Mouse (Mus musculus): ENCODE measurements at regions not wholly inside any gene's neighbourhood (a gene's known extent, or its start where the extent isn't known, plus 50 kb on each side); places are given as distances from the start of the nearest gene placed in this dataset.
A peak's percentile ranks its signal among the peaks of the same experiment; 100 is the strongest.

GRCm38 (mm10) chr1:23200460-23200859 lies 98.4 kb upstream of the 4933415F23Rik start:
- Histone ChIP-seq H3K9me3 (ENCODE audit: control insufficient read depth, low read length) (no peaks in the 10 kb centered on the region), H3K36me3 (ENCODE audit: control insufficient read depth, insufficient read depth, low read length) (no peaks in the 10 kb centered on the region), H3K4me2 (ENCODE audit: low read depth, low read length) (no peak overlapping the region), H3K27me3 (replicated peaks; ENCODE audit: control insufficient read depth, insufficient read depth, low read length) (no peaks in the 10 kb centered on the region), H3K27ac (replicated peaks; ENCODE audit: low read depth, low read length) (no peak overlapping the region), H3K4me3 (ENCODE audit: low read depth, low read length) (no peak overlapping the region), H3K4me1 (ENCODE audit: control insufficient read depth, insufficient read depth, low read length) (no peaks in the 10 kb centered on the region; the same call in 1 of the 2 replicates), H3K9ac (ENCODE audit: low read depth, low read length) (no peak overlapping the region)
- ATAC-seq (ENCODE audit: low read depth) (no peak), DNase-seq (ENCODE audit: low spot score) (peak; percentile 5)
- WGBS = 60% methylated on average over 4 of the region's 4 CpGs

- Histone ChIP-seq H3K4me3 (ENCODE audit: low read depth, low read length) (no peak overlapping the region), H3K27me3 (replicated peaks; ENCODE audit: control insufficient read depth, insufficient read depth, low read length) (no peaks in the 10 kb centered on the region), H3K27ac (replicated peaks; ENCODE audit: low read depth, low read length) (no peak overlapping the region), H3K4me1 (ENCODE audit: control insufficient read depth, insufficient read depth, low read length) (no peaks in the 10 kb centered on the region), H3K9me3 (ENCODE audit: control insufficient read depth, low read length) (no peaks in the 10 kb centered on the region), H3K9ac (ENCODE audit: low read depth, low read length) (no peak overlapping the region), H3K4me2 (ENCODE audit: low read depth, low read length) (no peak overlapping the region), H3K36me3 (ENCODE audit: control insufficient read depth, insufficient read depth, low read length) (no peaks in the 10 kb centered on the region)
- ATAC-seq (ENCODE audit: low read depth) = no peak
- 73% methylated on average over 3 of the region's 3 CpGs for WGBS
- DNase-seq (ENCODE audit: low spot score) = no peak
Observed at GRCm38 (mm10) chr1:23190316-23191005, 88.4 kb upstream of the 4933415F23Rik start.

- no peak overlapping the region for H3K4me2 ChIP-seq (ENCODE audit: low read depth, low read length)
- no peaks in the 10 kb centered on the region for H3K27me3 ChIP-seq (replicated peaks; ENCODE audit: control insufficient read depth, insufficient read depth, low read length)
- H3K36me3 ChIP-seq (ENCODE audit: control insufficient read depth, insufficient read depth, low read length) = no peaks in the 10 kb centered on the region
- ATAC-seq (ENCODE audit: low read depth) (no peak), DNase-seq (ENCODE audit: low spot score) (no peak)
- 88% methylated on average over 4 of the region's 4 CpGs for WGBS
- no peak overlapping the region for H3K4me3 ChIP-seq (ENCODE audit: low read depth, low read length)
- no peaks in the 10 kb centered on the region for H3K9me3 ChIP-seq (ENCODE audit: control insufficient read depth, low read length)
- no peak overlapping the region for H3K27ac ChIP-seq (replicated peaks; ENCODE audit: low read depth, low read length)
- no peak overlapping the region for H3K9ac ChIP-seq (ENCODE audit: low read depth, low read length)
- no peaks in the 10 kb centered on the region for H3K4me1 ChIP-seq (ENCODE audit: control insufficient read depth, insufficient read depth, low read length)
Observed at GRCm38 (mm10) chr1:23189790-23190189, 87.7 kb upstream of the 4933415F23Rik start.

DNA sequence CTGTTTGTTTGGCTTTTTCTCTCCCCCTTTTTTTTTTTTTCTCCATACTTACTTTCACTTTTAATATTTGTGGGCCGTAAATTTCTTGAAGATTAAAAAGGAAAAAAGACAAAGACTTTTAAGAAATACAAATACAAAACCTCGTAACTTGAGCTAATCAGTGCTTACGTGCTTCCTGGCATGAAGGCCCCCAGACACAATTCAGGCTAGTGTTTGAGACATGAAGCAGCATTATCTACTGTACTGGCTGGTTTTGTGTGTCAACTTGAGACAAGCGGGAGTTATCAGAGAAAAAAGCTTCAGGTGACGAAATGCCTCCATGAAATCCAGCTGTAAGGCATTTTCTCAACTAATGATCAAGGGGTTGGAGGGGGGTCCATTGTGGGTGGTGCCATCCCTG lies 86.2 kb upstream of the 4933415F23Rik start:
- WGBS = 45% methylated on average over 5 of the region's 5 CpGs
- Histone ChIP-seq H3K9me3 (ENCODE audit: control insufficient read depth, low read length) (no peaks in the 10 kb centered on the region), H3K4me2 (ENCODE audit: low read depth, low read length) (no peak overlapping the region), H3K27ac (replicated peaks; ENCODE audit: low read depth, low read length) (peak overlapping the region; percentile 65; the same call in 1 of the 2 replicates), H3K4me1 (ENCODE audit: control insufficient read depth, insufficient read depth, low read length) (no peaks in the 10 kb centered on the region), H3K36me3 (ENCODE audit: control insufficient read depth, insufficient read depth, low read length) (no peaks in the 10 kb centered on the region), H3K27me3 (replicated peaks; ENCODE audit: control insufficient read depth, insufficient read depth, low read length) (no peaks in the 10 kb centered on the region), H3K4me3 (ENCODE audit: low read depth, low read length) (no peak overlapping the region), H3K9ac (ENCODE audit: low read depth, low read length) (no peak overlapping the region)
- ATAC-seq (ENCODE audit: low read depth) (no peak), DNase-seq (ENCODE audit: low spot score) (no peak)

- Histone ChIP-seq H3K9ac (ENCODE audit: low read depth, low read length) (no peak overlapping the region), H3K4me3 (ENCODE audit: low read depth, low read length) (no peak overlapping the region), H3K36me3 (ENCODE audit: control insufficient read depth, insufficient read depth, low read length) (no peaks in the 10 kb centered on the region), H3K4me1 (ENCODE audit: control insufficient read depth, insufficient read depth, low read length) (no peaks in the 10 kb centered on the region), H3K9me3 (ENCODE audit: control insufficient read depth, low read length) (no peaks in the 10 kb centered on the region), H3K4me2 (ENCODE audit: low read depth, low read length) (no peak overlapping the region), H3K27ac (replicated peaks; ENCODE audit: low read depth, low read length) (peak overlapping the region; percentile 65), H3K27me3 (replicated peaks; ENCODE audit: control insufficient read depth, insufficient read depth, low read length) (no peaks in the 10 kb centered on the region)
- 50% methylated on average over 6 of the region's 6 CpGs for WGBS
- ATAC-seq (ENCODE audit: low read depth) (peak; percentile 60; the same call in 1 of the 2 replicates), DNase-seq (ENCODE audit: low spot score) (peak; percentile 45)
Observed at GRCm38 (mm10) chr1:23187446-23188206, 85.6 kb upstream of the 4933415F23Rik start.

GRCm38 (mm10) chr1:23184728-23185127 lies 82.7 kb upstream of the 4933415F23Rik start:
- Histone ChIP-seq H3K4me1 (ENCODE audit: control insufficient read depth, insufficient read depth, low read length) (no peaks in the 10 kb centered on the region), H3K27me3 (replicated peaks; ENCODE audit: control insufficient read depth, insufficient read depth, low read length) (no peaks in the 10 kb centered on the region), H3K27ac (replicated peaks; ENCODE audit: low read depth, low read length) (no peak overlapping the region), H3K4me2 (ENCODE audit: low read depth, low read length) (no peak overlapping the region), H3K36me3 (ENCODE audit: control insufficient read depth, insufficient read depth, low read length) (no peaks in the 10 kb centered on the region), H3K9ac (ENCODE audit: low read depth, low read length) (no peak overlapping the region), H3K9me3 (ENCODE audit: control insufficient read depth, low read length) (no peaks in the 10 kb centered on the region), H3K4me3 (ENCODE audit: low read depth, low read length) (no peak overlapping the region)
- no peak for DNase-seq (ENCODE audit: low spot score)
- WGBS = 73% methylated on average over 9 of the region's 9 CpGs
- ATAC-seq (ENCODE audit: low read depth) = no peak

DNA sequence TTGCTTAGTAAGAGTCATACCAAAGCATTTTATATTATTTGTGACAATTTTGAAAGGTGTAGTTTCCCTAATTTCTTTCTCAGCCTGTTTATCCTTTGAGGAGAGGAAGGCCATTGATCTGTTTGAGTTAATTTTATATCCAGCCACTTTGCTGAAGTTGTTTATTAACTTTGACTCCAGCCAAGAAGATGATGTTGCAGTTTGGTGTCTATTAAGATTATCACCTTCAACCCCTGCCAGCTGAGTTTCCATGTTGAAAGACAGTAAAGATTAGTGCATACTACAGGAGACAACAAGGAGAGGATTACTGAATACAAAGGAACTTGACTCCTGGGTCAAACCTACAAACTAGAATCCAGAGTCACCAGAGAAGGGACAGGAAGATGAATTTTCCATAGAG lies 80.5 kb upstream of the 4933415F23Rik start:
- no peak for ATAC-seq (ENCODE audit: low read depth)

DNA sequence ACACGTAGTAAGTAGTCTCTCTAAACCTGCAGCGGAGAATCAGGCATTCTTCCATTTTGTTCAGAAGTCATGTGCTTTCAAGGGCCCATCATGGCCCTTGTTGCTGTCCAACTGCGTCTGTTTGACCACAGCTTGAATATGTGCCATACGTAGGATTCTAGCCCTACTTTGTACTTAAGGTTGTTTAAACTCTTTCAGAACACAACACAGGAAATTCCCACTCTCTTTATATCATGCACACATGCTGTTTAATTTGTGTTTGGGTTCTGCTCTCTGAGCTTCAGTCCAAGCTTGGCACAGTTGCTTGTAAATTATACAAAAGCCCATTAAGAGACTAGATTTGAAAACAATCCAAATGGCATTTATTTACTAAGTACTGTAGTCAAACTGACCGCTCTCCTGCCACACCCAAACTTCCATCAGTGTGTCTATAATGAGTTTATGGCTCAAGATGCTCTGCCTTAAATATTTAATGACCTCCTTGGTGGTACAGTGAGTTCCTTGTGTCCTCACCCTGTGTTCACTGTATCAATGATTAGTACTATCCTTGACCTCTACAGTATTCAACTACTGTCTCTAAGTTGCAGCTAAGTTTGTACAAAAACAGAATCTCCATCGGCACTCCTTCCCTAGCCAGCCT lies 76.4 kb upstream of the 4933415F23Rik start:
- no peak overlapping the region for H3K9ac ChIP-seq (ENCODE audit: low read depth, low read length)
- ATAC-seq (ENCODE audit: low read depth) (no peak), DNase-seq (ENCODE audit: low spot score) (no peak)
- 71% methylated on average over 6 of the region's 6 CpGs for WGBS
- no peak overlapping the region for H3K27ac ChIP-seq (replicated peaks; ENCODE audit: low read depth, low read length)
- H3K4me1 ChIP-seq (ENCODE audit: control insufficient read depth, insufficient read depth, low read length) = no peaks in the 10 kb centered on the region
- H3K27me3 ChIP-seq (replicated peaks; ENCODE audit: control insufficient read depth, insufficient read depth, low read length) = no peaks in the 10 kb centered on the region
- no peaks in the 10 kb centered on the region for H3K36me3 ChIP-seq (ENCODE audit: control insufficient read depth, insufficient read depth, low read length)
- no peak overlapping the region for H3K4me2 ChIP-seq (ENCODE audit: low read depth, low read length)
- no peak overlapping the region for H3K4me3 ChIP-seq (ENCODE audit: low read depth, low read length)
- H3K9me3 ChIP-seq (ENCODE audit: control insufficient read depth, low read length) = no peaks in the 10 kb centered on the region

More for the DNA sequence above, 80.5 kb upstream of the 4933415F23Rik start:
- H3K27me3 ChIP-seq (replicated peaks; ENCODE audit: control insufficient read depth, insufficient read depth, low read length) = no peaks in the 10 kb centered on the region
- no peaks in the 10 kb centered on the region for H3K4me1 ChIP-seq (ENCODE audit: control insufficient read depth, insufficient read depth, low read length)
- DNase-seq (ENCODE audit: low spot score) = no peak
- no peak overlapping the region for H3K9ac ChIP-seq (ENCODE audit: low read depth, low read length)
- no peak overlapping the region for H3K27ac ChIP-seq (replicated peaks; ENCODE audit: low read depth, low read length)
- no peaks in the 10 kb centered on the region for H3K9me3 ChIP-seq (ENCODE audit: control insufficient read depth, low read length)
- H3K4me2 ChIP-seq (ENCODE audit: low read depth, low read length) = no peak overlapping the region
- H3K4me3 ChIP-seq (ENCODE audit: low read depth, low read length) = no peak overlapping the region
- H3K36me3 ChIP-seq (ENCODE audit: control insufficient read depth, insufficient read depth, low read length) = no peaks in the 10 kb centered on the region

All from embryonic facial prominence, embryonic 14.5 days (tissue).